Mouse (Mus musculus) myocyte (in vitro differentiated cells): ENCODE results near the gene Coasy.

Experiments used
- CEBPB ChIP-seq: IDR thresholded peaks from 2 replicates; pipeline ENCODE4 v1.6.1; 2011; ENCODE audit warnings: mild to moderate bottlenecking, moderate library complexity; ENCODE audit not compliant: poor library complexity, insufficient read depth, severe bottlenecking
- E2F4 ChIP-seq: IDR thresholded peaks from one replicate; pipeline ENCODE4 v1.6.1; 2011; ENCODE audit warnings: mild to moderate bottlenecking, control low read depth, moderate library complexity; ENCODE audit not compliant: insufficient read depth
- MAX ChIP-seq: IDR thresholded peaks from one replicate; pipeline ENCODE4 v1.6.1; 2011; ENCODE audit warnings: low read depth, mild to moderate bottlenecking, control low read depth
- MYOD1 ChIP-seq, 3 experiments: IDR thresholded peaks; one replicate each; pipeline ENCODE4 v1.6.1; 2011; ENCODE audit warnings: control low read depth in 2 of 3, low read depth in 2 of 3, mild to moderate bottlenecking in 2 of 3, moderate library complexity in 1 of 3; ENCODE audit not compliant: insufficient read length in 2 of 3, control insufficient read depth in 1 of 3
- MYOG ChIP-seq, 3 experiments: IDR thresholded peaks; one replicate each; pipeline ENCODE4 v1.6.1; 2011; ENCODE audit warnings: control low read depth in 2 of 3, low read depth in 2 of 3, mild to moderate bottlenecking in 2 of 3; ENCODE audit not compliant: insufficient read length in 2 of 3, control insufficient read depth in 1 of 3, insufficient read depth in 1 of 3
- POLR2A ChIP-seq: IDR thresholded peaks from one replicate; pipeline ENCODE4 v1.6.1; 2011; ENCODE audit warnings: low read depth, mild to moderate bottlenecking, control low read depth, moderate library complexity; ENCODE audit not compliant: insufficient read length
- POLR2AphosphoS2 ChIP-seq: IDR thresholded peaks from one replicate; pipeline ENCODE4 v1.6.1; 2011; ENCODE audit warnings: low read depth, control low read depth; ENCODE audit not compliant: insufficient read length
- REST ChIP-seq: IDR thresholded peaks from one replicate; pipeline ENCODE4 v1.6.1; 2011; ENCODE audit warnings: mild to moderate bottlenecking, control low read depth, moderate library complexity; ENCODE audit not compliant: insufficient read depth, insufficient read length
- SRF ChIP-seq: IDR thresholded peaks from one replicate; pipeline ENCODE4 v1.6.1; 2011; ENCODE audit warnings: low read depth; ENCODE audit not compliant: control insufficient read depth, insufficient read length
- TCF12 ChIP-seq: IDR thresholded peaks from one replicate; pipeline ENCODE4 v1.6.1; 2011; ENCODE audit warnings: mild to moderate bottlenecking, control low read depth; ENCODE audit not compliant: poor library complexity, insufficient read depth, severe bottlenecking
- USF1 ChIP-seq: IDR thresholded peaks from one replicate; pipeline ENCODE4 v1.6.1; 2011; ENCODE audit warnings: low read depth, mild to moderate bottlenecking, control low read depth, moderate library complexity

GRCm38 (mm10) chr11:101061049-101061448 is 21.3 kb upstream of the Coasy start:
- TF ChIP-seq TCF12 (no peak), MAX (no peak), E2F4 (no peak), REST (no peak), POLR2A (no peak), POLR2AphosphoS2 (no peak), MYOG (IDR thresholded peaks at IDR 0.05; ENCODE audit: control insufficient read depth in 1 of 3, insufficient read depth in 1 of 3, insufficient read length in 2 of 3, low read depth in 2 of 3) (no peak), USF1 (no peak), SRF (no peak), CEBPB (no peak), MYOD1 (IDR thresholded peaks at IDR 0.05; ENCODE audit: control insufficient read depth in 1 of 3, insufficient read length in 2 of 3, low read depth in 2 of 3) (no peak)
